Mouse (Mus musculus): ENCODE data around the gene Tmem191c.
"Not testable (repeated sequence)": the region's sequence is repeated elsewhere in the genome, so short reads cannot be mapped to it uniquely, and the experiment has no call there.

Tmem191c gene

DNA sequence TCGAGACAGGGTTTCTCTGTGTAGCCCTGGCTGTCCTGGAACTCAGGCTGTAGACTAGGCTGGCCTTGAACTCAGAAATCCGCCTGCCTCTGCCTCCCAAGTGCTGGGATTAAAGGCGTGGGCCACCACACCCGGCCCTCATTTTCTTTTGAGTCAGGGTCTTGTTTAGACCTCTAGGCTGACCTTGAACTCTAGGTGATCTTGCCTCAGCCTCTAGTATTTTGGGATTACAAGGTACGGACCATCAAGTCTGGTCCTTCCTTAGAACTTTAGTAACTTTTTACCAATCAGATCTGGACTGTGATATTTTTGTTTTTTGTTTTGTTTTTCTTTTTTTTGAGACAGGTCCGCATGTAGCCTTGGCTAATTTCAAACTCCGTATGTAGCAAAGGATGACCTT, at the start of gene Tmem191c:
Tmem191c (plus strand) TSS at position 357 of the 400 bp plus-strand sequence.
- no peak for DNase-seq

DNA sequence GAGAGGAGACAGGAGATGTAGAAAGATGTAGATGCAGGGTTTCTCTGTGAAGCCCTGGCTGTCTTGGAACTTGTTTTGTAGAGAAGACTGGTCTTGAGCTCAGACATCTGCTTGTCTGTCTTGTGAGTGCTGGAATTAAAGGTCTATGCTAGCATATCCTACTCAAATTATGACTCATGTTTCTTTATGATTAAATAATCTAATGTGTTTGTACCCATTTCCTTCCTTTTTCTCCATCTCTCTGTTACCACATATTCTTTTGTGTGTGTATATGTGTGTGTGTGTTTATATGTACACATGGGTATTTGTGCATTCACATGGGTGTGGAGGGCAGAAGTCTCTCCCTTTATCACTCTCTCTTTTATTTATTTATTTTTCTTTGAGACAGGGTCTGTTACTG, 49.4 kb upstream of the Tmem191c start:
- no peak for DNase-seq

DNA sequence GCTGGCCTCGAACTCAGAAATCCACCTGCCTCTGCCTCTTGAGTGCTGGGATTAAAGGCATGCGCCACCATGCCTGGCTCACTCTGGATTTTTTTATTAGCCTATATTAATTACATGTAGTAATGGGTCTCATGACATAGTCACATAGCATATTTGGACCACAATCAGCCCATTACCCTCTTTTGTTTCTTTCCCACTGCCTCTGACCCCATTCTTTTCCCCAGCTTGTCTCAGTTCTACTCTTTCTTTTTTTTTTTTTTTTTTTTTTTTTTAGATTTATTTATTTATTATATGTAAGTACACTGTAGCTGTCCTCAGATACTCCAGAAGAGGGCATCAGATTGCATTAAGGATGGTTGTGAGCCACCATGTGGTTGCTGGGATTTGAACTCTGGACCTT, 44.4 kb upstream of the Tmem191c start:
- not testable (repeated sequence) for DNase-seq

DNA sequence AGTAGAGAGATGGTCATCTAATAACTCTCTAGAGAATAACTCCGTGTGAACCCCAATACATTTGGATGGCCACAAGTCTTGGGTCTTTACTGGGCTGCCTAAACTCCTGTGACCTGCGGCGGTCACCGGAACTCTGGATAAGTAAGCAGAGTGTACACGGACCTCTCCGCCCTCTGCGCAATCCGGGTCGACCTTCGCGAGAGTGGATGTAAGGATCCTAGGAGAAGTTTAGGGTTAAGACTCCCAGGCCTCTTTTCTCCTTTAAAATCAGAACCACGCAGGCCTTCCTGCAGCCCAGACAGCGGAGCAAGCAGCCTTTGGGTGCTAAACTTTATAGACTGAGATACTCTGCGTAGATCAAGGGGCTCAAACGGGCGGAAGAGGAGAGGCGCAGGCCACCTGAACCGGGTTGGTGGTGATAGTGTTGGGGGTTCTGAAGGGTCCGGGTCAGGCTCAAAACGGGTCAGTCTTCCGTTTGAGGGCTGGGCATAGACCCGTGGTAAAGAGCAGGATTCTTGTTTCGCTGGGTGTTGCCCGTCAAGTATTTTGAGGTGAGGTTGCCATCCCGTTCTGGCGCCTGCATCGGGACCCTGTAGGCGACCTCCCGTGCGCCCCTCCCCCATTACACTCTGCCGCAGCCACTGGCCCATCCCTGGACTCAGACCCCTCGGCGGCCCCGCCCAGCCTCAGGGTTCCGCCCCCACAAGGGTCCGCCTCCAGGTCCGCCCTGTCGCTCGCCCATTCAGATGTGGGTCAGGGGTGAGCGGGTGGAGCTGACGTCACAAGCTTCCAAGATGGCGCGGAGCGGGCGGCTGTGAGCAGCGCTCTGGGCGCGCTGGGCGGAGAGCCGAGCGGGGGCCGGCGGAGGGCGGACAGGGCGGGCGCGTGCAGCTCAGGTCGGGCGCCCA, 42.8 kb upstream of the Tmem191c start, which contains the start of gene Hic2:
Hic2 (plus strand) TSS at position 779 of the 908 bp plus-strand sequence.
- peak; percentile 92 to 94 for DNase-seq

DNA sequence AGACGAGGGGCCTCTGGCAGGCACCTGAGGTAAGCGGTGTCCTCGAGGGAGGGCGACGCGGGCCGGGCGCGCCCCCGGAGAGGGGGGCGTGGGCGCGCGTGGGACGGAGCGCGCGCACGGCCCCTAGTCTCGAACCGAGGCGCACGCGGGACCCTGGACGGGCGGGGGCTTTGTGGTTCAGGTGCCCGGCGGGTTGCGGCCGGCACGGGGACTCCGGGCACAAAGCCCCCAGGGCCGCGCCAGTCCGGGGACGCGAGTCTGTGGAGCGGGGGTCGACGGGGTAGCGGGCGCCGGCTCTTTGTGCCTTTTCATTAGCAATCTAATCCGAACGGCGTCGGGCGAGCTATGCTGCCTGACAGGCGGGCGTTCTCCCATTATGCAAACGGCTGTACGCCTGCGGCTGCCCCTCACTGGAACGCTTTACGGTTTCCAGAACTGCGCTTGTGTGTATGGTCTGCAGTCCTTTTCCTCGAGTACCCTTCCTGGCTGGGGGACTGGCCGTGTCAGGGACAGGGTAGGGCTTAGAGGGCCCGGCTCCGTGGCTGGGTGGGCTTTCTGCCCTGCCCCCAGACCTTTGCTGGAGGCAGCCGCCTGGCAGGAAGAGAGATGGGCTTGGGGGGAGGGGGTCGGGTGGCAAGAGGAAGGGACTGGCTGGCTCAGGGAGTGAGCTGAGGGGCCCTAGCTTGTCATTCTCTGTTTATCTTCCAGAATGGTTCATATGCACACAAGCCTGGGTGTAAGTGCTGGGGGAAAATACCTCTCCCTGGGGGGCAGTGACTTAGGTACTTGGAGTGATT, 42.0 kb upstream of the Tmem191c start:
- DNase-seq = peak in 1 of 2 experiments; percentile 62

DNA sequence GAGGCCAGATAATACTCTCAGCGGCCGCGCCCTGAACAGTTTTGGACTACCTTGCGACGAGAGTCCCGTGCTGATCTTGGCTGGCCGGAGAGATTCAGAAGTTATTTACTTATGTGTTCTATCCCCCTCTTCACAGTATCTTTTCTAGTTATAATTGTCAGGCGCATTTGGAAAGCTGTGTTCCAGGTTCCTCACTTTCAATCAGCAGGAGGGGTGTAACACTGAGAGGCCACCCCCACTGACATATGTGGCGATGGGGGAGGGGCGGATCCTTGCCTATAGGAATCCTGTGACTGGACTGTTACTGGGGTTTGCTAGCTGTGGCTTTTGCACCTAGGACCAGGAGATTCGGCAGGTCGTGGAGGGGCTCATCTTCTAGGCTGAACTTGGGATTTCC, 41.4 kb upstream of the Tmem191c start:
- DNase-seq = peak; percentile 56 to 63

DNA sequence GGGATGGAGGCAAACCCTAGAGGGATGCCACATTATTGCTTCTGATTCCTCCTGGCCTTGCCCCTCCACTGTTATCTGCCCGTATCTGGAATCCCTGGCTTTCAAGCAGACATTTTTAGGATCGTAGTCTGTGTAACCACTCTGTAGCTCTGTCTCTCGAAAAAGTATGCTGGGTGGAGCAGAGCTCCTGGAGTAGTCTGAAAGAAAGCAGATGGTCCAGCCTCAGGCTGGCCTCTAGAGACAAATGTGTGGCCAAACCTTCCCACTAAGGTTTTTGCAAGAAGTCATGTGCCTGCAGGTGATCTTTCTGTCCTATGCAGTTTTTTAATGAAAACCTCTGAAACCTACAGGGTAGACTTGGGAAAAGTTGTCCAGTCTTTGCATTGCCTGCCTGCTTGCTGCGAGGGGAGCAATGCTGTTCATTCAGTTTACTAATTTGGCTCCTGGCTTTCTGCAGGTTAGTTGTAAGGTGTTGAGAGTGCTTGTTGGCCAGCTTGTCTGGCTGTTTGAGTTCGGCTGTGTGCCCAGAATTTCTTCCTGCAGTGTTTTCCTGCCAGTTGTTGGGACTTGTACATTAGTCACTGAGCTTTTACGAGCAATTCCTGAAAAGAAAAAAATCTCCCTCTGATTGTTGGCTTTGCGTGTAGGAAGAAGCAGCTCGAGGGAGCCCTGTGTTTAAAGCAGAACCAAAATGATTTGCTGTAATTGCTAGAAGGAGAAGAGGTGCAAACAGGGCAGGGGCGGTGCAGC, 40.8 kb upstream of the Tmem191c start:
- peak; percentile 48 to 56 for DNase-seq

DNA sequence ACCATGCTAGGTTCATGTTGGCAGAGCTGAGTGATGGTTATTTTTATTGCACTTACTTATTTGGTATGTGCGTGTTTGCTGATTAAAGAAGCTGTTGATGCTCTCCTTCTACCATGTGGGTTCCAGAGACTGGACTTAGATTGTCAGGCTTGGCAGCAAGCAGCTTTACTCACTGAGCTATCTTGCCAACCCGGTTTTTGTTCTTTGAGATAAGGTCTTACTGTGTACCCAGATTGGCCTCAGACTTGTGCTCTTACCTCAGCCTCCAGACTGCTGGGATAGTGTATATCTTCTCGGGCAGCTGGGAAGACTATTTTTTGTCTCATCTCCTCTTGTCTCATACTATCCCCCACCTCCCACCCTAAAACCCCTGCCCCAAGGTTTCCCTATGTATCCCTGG, 38.2 kb upstream of the Tmem191c start:
- DNase-seq = no peak

DNA sequence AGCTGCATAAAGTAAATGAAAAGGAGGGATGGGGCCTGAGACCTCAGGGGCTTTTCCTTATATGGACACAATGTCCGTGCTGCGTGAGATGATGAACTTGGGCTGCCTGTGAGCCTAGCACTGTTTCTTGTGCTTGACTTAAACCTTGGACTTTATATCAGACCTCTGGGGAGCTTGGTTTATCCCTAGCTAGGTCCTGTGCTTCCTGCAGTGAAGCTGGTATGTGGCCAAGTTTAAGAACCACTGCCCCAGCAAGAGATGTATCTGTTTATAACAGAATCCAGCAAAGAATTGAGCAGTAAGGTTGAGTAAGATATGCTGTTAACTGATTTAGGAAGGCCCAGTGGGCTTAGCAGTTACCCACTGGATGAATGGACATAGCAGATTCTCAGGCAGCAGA, 36.5 kb upstream of the Tmem191c start:
- no peak for DNase-seq

DNA sequence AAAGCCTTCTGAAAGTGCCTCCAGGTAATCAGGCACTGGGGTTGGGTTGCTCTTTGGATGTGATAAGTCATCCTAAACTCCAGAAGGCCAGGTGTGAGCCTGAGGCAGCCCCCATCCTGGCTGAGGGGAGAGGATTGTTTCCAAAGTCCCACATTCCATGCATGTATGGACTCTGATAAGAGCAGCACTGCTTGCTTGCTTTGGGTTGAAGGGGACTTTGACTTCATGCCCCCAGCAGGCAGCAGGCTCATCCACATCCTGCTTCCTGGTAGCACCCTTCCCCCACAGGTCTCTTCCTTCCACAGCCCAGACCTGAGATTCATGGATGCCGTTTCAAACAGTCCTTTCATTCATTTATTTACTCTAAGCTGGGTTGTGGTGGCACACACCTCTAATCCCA, 32.1 kb upstream of the Tmem191c start:
- no peak for DNase-seq

DNA sequence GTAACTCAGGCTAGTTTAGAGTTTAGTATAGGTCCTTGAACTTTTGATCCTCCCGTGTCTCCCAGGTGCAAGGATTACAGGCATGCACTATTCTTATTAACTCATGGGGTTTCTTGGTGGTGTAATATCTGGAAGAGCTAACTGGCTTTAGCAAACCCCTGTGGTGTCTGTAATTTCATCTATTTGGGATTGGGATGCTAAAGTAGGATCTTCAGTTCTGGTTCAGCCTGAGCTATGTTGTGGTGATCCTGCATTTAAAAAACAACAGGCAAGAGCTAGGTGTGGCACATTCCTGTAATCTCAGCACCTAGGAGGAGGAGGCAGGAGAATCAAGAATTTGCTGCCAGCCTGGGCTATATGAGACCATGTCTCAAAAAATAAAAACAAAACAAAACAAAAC, 30.9 kb upstream of the Tmem191c start:
- no peak for DNase-seq

DNA sequence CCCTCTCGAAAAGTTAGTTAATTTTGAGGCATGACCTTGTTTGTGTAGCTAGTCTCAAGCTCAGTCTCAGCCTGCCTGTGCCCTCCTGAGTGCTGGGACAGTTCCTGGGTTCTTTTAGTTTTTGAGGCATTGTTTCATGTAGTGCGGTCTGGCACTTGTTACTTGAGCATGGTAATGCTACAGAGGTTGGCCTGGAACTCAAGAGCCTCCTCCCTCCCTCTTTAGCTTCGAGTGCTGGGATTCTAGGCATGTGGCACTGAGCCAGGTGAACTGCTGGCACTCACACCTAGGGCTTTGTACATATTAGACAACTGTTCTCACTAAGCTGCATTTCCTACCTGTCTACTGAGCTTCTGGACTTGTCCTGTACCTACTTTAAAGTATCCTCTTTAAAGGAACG, 28.1 kb upstream of the Tmem191c start:
- DNase-seq = peak; percentile 39 to 42

DNA sequence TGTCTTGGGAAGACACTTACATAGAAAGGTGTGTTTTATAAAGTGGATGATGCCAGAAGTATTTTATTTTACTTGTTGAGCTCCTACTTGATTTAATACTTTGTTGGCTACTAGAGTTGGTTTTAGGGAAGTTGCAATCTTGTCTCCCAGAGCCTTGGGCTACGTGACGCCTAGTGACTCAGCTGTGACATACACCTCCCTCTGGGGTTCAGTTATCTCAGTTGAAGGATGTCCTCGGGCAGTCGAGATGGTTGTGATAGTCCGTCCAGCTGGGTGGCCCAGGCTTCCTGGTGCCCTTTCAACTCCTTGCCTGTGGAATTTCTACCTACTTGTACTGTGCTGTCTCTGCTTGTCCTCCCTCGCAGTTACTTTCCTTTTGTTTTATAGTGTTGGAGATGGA, 26.7 kb upstream of the Tmem191c start:
- no peak for DNase-seq

DNA sequence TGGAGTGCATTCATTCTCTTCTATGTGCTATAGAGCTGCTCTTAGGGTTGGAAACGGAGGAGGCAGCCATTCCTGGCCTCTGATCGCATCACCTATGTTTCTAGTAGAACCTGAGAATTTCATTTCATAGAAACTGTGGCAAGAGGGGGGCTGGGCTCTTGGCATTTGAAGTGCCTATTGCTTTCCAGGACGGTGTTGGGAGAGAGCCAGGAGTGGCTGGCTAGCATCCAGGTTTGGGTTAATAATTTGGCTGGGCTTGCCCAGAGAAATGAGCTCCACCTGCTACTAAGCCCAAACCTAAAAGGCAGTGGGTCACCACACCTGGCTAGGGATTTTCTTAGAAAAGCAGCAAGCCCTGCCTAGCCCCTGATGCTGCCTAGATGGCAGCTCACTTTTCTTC, 24.3 kb upstream of the Tmem191c start:
- DNase-seq = peak; percentile 97 to 98

DNA sequence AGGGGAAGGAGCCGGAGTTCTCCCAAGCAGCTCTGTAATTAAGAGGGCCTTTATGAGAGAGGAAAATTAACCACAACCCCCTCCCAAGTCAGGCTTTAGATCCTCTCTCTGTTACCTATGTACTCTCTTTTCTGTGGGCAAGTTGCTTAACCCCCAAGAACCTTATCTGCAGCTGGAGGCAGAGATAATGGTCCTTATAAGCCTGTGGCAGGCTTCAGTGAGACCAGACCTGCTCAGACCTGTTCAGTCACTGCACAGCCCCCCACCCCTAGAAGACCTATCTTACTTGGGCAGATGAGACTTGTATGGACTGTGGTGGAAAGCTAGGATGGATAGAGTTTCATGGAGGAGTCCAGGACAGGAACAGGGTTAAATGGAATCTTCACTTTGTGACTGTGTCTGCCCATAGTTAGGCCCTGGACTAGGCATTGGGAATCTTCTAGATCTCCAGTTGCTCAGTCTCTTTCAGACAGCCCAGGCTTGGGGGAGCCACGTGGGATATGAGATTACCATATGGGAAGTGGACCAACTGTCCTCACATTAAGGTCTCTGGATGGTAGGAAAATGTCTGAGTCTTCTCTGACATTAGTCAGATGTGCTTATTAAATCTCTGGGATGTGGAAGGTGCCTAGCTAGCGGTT, 23.7 kb upstream of the Tmem191c start:
- no peak for DNase-seq

DNA sequence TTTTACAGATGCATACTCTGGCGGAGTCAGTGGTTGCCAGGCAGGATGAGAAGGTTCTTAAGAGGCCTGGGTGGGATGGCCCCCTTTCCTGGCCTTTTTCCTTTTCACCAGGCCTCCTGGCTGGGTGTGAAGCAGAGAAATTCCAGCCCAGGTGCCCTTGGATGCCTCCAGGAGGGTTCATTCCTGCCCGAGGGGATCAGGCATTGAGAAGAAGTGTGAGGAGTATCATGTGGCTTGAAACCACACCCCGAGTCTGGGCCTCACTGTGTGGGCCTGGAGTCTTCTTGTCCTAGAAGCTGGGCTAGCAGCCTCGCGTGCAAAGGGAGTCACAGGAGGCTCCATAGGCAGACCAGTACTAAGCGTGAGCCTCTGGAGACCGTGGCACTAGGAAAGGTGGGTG, 23.0 kb upstream of the Tmem191c start:
- DNase-seq = no peak

DNA sequence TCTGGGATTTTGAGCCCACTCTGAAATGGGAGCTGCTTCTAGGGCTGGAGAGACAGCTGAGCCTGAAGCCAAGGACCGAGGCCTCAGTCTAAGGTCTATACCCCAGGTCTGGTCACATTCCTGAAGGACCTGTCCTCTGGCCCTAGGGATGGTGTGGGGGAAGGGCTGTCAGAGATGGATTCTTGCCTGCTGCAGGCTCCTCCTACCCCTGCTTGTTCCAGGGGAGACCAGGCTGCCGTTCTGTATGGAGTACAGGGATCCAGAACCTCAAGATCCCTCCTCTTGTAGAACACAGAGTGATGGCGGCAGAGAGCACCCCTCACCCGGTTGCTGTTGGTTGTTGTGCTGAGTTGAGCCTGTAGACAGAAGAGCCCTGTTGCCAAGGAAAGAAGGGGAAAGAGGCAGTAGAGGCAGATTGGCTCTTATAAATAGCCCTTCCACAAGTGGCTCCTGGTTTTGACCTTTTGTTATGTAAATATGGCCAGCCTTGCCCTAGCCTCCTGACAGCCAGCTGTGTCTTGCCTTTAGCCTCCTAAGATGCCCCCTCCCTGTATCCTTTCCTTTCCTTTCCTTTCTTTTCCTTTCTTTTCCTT, 21.8 kb upstream of the Tmem191c start:
- DNase-seq = no peak

DNA sequence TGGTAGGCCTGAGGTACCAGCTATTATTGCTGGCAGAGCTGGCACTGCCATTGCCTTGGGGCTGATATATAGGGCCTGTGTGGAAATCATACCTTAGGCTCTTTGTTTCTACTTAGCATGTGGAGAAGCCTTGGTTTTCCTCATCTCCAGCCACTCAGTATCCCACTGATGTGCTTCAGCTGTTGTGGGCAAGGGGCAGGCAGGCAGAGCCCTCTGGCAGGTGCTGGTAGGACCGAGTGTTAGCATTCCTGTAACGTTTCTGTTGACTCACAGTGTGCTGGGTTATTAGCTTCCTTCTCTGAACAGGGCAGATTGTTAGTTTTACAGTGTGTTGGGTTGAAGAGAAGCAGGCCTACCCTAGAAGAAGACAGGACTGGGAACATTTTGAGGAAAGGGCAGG, 20.6 kb upstream of the Tmem191c start:
- no peak for DNase-seq

DNA sequence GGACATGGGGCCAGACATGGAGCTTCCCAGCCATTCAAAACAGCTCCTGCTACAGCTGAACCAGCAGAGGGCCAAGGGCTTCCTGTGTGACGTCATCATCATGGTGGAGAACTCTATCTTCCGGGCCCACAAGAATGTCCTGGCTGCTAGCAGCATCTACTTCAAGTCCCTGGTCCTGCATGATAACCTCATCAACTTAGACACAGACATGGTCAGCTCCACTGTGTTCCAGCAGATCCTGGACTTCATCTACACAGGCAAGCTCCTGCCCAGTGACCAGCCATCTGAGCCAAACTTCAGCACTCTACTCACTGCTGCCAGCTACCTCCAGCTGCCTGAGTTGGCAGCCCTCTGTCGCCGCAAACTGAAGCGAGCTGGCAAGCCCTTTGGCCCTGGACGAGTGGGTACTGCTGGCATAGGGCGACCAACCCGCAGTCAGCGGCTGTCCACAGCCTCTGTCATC, 18.5 kb upstream of the Tmem191c start:
- peak; percentile 71 to 79 for DNase-seq

DNA sequence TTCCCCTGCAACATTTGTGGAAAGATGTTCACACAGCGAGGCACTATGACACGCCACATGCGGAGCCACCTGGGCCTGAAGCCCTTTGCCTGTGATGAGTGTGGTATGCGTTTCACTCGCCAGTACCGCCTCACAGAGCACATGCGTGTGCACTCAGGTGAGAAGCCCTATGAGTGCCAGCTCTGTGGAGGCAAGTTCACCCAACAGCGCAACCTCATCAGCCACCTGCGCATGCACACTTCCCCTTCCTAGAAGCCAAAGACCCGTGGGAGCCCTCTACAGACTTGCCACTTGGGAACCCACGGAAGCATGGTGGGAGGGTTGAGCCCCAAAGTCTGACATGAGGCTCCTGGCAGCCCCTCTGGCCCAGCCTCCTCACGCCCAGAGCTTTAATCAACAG, 17.0 kb upstream of the Tmem191c start:
- no peak for DNase-seq

DNA sequence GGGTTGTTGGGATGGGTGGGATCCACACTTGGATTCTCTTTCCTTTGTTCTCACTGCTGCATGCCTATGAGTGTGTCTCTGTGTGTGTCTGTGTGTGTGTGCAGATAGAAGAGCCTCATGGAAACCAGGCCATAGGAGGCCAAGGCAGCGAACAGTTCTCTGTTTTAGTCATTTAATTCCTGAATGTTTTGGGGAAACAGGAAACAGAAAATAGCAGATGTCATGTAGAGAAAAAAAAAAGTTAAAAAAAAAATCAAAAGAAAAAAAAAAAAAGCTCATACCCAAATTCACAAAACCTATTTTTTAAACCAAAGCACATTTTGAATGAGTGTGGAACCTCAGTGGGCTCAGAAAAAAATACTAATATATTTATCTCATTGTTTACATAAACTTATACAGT, 14.5 kb upstream of the Tmem191c start:
- DNase-seq = no peak

DNA sequence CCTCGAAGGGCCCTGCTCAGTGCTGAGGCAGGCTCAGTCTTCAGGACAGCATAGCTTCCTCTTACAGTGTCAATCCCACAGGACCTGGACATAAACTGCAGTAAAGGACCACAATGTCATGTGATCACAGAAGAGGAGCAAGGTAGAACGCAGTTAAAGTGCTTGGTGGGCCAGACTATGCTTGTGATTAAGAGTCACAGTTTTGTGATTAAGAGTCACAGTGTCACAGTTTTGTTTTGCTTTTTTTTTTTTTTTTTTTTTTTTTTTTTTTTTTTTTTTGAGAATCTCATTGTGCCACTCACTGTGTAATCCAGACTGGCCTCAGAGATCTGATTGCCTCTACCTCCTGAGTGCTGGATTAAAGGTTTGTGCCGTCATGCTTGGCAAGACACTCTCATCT, 9.8 kb upstream of the Tmem191c start:
- no peak for DNase-seq

Data from cerebellum, postnatal 14 days (tissue).